In genomic region chr3:89182531-89183057, GRCm38 (mm10) we compare ENCODE assay signal across 8 mouse cellular contexts. TPM values are rescaled to one million over a fixed set of nuclear protein-coding genes. Genes with fewer than 3 reads are reported as not detected.
DNase-seq lines count a peak whose midpoint lies in the region; ATAC-seq and TF ChIP-seq lines count a peak whose summit lies in the region.

No protein-coding gene starts in this region.

- DNase-seq in heart, adult 2 months = no peak
- no peak for DNase-seq in heart, postnatal 4 days
- DNase-seq in hindbrain, embryonic 11.5 days (ENCODE audit: low spot score) = no peak
- DNase-seq in Muller cell, postnatal 12 days (ENCODE audit: inconsistent ontology term) = no peak
- no peak for DNase-seq in left cerebral cortex, adult 18-20 months (ENCODE audit: low spot score in 2 of 2)
- no peak for DNase-seq in c-Kit-positive CD71-positive TER-119-positive erythroid progenitor cells, embryonic 14.5 days (ENCODE audit: low spot score)

- no peaks in the 10 kb centered on the region for H3K79me2 ChIP-seq in heart, adult 2 months (replicated peaks; ENCODE audit: control insufficient read depth, insufficient read depth, low read length)

- H3K36me3 ChIP-seq in heart, adult 2 months (ENCODE audit: control insufficient read depth, insufficient read depth, low read length) = no peaks in the 10 kb centered on the region; the same call in 1 of the 2 replicates
- peaks cover 12% of the 10 kb centered on the region; the same call in 1 of the 2 replicates for H3K36me3 ChIP-seq in hindbrain, embryonic 11.5 days (ENCODE audit: control insufficient read depth, insufficient read depth, low read length)
- peaks cover 71% of the 10 kb centered on the region for H3K36me3 ChIP-seq in megakaryocyte, embryonic 14.5 days (replicated peaks; ENCODE audit: low read length)

- WGBS in heart, adult 2 months = 45% methylated on average over 7 of the region's 7 CpGs
- WGBS in hindbrain, embryonic 11.5 days = 52% methylated on average over 7 of the region's 7 CpGs

- peaks cover 2% of the 10 kb centered on the region for H3K4me1 ChIP-seq in heart, adult 2 months (ENCODE audit: control insufficient read depth, insufficient read depth, low read length)
- peaks cover 17% of the 10 kb centered on the region for H3K4me1 ChIP-seq in hindbrain, embryonic 11.5 days (replicated peaks; ENCODE audit: control insufficient read depth, insufficient read depth, low read length)
- peaks cover 74% of the 10 kb centered on the region for H3K4me1 ChIP-seq in megakaryocyte, embryonic 14.5 days

- H3K4me2 ChIP-seq in hindbrain, embryonic 11.5 days (replicated peaks; ENCODE audit: low read depth, low read length) = no peak overlapping the region

- no peak overlapping the region for H3K27ac ChIP-seq in heart, adult 2 months
- H3K27ac ChIP-seq in hindbrain, embryonic 11.5 days (ENCODE audit: low read depth, low read length) = no peak overlapping the region; the same call in 1 of the 2 replicates

- no peaks in the 10 kb centered on the region for H3K27me3 ChIP-seq in heart, adult 2 months (ENCODE audit: control insufficient read depth, insufficient read depth, low read length)
- H3K27me3 ChIP-seq in hindbrain, embryonic 11.5 days (ENCODE audit: control insufficient read depth, insufficient read depth, low read length) = no peaks in the 10 kb centered on the region
- H3K27me3 ChIP-seq in megakaryocyte, embryonic 14.5 days (replicated peaks) = no peaks in the 10 kb centered on the region

- intact Hi-C loops in heart, adult 2 months (cut with DNase I) = no loop called here

- no peak overlapping the region for H3K9ac ChIP-seq in heart, adult 2 months (ENCODE audit: low read depth, low read length)
- no peak overlapping the region for H3K9ac ChIP-seq in hindbrain, embryonic 11.5 days (ENCODE audit: low read depth, low read length)

- no peaks in the 10 kb centered on the region for H3K9me3 ChIP-seq in hindbrain, embryonic 11.5 days (ENCODE audit: control insufficient read depth, low read length)
- no peaks in the 10 kb centered on the region for H3K9me3 ChIP-seq in megakaryocyte, embryonic 14.5 days

- TF ChIP-seq CTCF in heart, adult 2 months (IDR thresholded peaks at IDR 0.05) = no peak

- H3K4me3 ChIP-seq in heart, adult 2 months = peak overlapping the region; percentile 77
- peak overlapping the region; percentile 52; the same call in 1 of the 2 replicates for H3K4me3 ChIP-seq in hindbrain, embryonic 11.5 days (ENCODE audit: low read depth, low read length)
- H3K4me3 ChIP-seq in megakaryocyte, embryonic 14.5 days (replicated peaks) = peak overlapping the region; percentile 93

- TF ChIP-seq EP300 in heart, adult 2 months (IDR thresholded peaks at IDR 0.05; ENCODE audit: insufficient read depth, low read depth, low read length) = no peak

- TF ChIP-seq POLR2A in heart, adult 2 months (IDR thresholded peaks at IDR 0.05; ENCODE audit: insufficient read depth, low read depth, low read length) = no peak

- ATAC-seq in CD4-positive, CD25-positive, alpha-beta regulatory T cell, adult 4 months = peak; percentile 43
- ATAC-seq in hindbrain, embryonic 11.5 days (ENCODE audit: low FRiP score) = no peak; the same call in 1 of the 2 replicates

RNA-seq across cellular contexts. Expression of gene Fam189b, which starts 0.3 kb away (rescaled TPM):
- 1 to 10 TPM; 3.9 to 5.1 TPM for total RNA-seq in heart, adult 2 months (2021)
- polyA plus RNA-seq in heart, adult 2 months (2012; rRNA removed) = 12.8 and 18.0 TPM in 2 replicates
- total RNA-seq in heart, postnatal 4 days (2021) = 1 to 10 TPM; 8.8 to 9.0 TPM
- 100 to 1,000 TPM; 209 to 296 TPM for polyA plus RNA-seq in CD4-positive, CD25-positive, alpha-beta regulatory T cell, adult 4 months (2017; shearing (Covaris generic))
- polyA plus RNA-seq in hindbrain, embryonic 11.5 days (2014; fragmentation: Nextera tagmentation; extraction: Ambion mirVana) = 18.5 and 19.8 TPM in 2 replicates
- polyA plus RNA-seq in megakaryocyte, embryonic 14.5 days (2012; ENCODE audit: insufficient read depth, low replicate concordance) = 23.3 and 39.8 TPM in 2 replicates
- 10 to 100 TPM; 48.1 to 58.5 TPM for total RNA-seq in left cerebral cortex, adult 18-20 months (2021)

RNA-seq across cellular contexts. Expression of gene Scamp3, which starts 5.3 kb away (rescaled TPM):
- 10 to 100 TPM; 44.5 to 54.7 TPM for total RNA-seq in heart, adult 2 months (2021)
- 96.7 and 108 TPM in 2 replicates for polyA plus RNA-seq in heart, adult 2 months (2012; rRNA removed)
- total RNA-seq in heart, postnatal 4 days (2021) = 10 to 100 TPM; 46.7 to 47.3 TPM
- 100 to 1,000 TPM; 177 to 239 TPM for polyA plus RNA-seq in CD4-positive, CD25-positive, alpha-beta regulatory T cell, adult 4 months (2017; shearing (Covaris generic))
- polyA plus RNA-seq in hindbrain, embryonic 11.5 days (2014; fragmentation: Nextera tagmentation; extraction: Ambion mirVana) = 85.9 and 90.4 TPM in 2 replicates
- polyA plus RNA-seq in megakaryocyte, embryonic 14.5 days (2012; ENCODE audit: insufficient read depth, low replicate concordance) = 180 and 256 TPM in 2 replicates
- total RNA-seq in left cerebral cortex, adult 18-20 months (2021) = 10 to 100 TPM; 63.2 to 63.7 TPM

RNA-seq across cellular contexts. Expression of gene Clk2, which starts 18.0 kb away (rescaled TPM):
- 10 to 100 TPM; 15.4 to 18.9 TPM for total RNA-seq in heart, adult 2 months (2021)
- polyA plus RNA-seq in heart, adult 2 months (2012; rRNA removed) = 26.5 and 40.4 TPM in 2 replicates
- total RNA-seq in heart, postnatal 4 days (2021) = 10 to 100 TPM; 30.3 to 32.1 TPM
- 10 to 100 TPM; 15.7 to 23.0 TPM for polyA plus RNA-seq in CD4-positive, CD25-positive, alpha-beta regulatory T cell, adult 4 months (2017; shearing (Covaris generic))
- 27.6 and 30.6 TPM in 2 replicates for polyA plus RNA-seq in hindbrain, embryonic 11.5 days (2014; fragmentation: Nextera tagmentation; extraction: Ambion mirVana)
- 12.9 and 13.3 TPM in 2 replicates for polyA plus RNA-seq in megakaryocyte, embryonic 14.5 days (2012; ENCODE audit: insufficient read depth, low replicate concordance)
- total RNA-seq in left cerebral cortex, adult 18-20 months (2021) = 10 to 100 TPM; 40.9 to 45.0 TPM

RNA-seq across cellular contexts. Expression of gene Gba, which starts 20.1 kb away (rescaled TPM):
- 10 to 100 TPM; 19.9 to 20.4 TPM for total RNA-seq in heart, adult 2 months (2021)
- 26.3 and 39.2 TPM in 2 replicates for polyA plus RNA-seq in heart, adult 2 months (2012; rRNA removed)
- total RNA-seq in heart, postnatal 4 days (2021) = 10 to 100 TPM; 19.7 to 21.8 TPM
- polyA plus RNA-seq in CD4-positive, CD25-positive, alpha-beta regulatory T cell, adult 4 months (2017; shearing (Covaris generic)) = 100 to 1,000 TPM in 1 of 2 experiments, 10 to 100 TPM in 1; 81.2 to 128 TPM
- polyA plus RNA-seq in hindbrain, embryonic 11.5 days (2014; fragmentation: Nextera tagmentation; extraction: Ambion mirVana) = 43.7 and 47.3 TPM in 2 replicates
- polyA plus RNA-seq in megakaryocyte, embryonic 14.5 days (2012; ENCODE audit: insufficient read depth, low replicate concordance) = 8.5 and 10.8 TPM in 2 replicates
- 10 to 100 TPM; 61.5 to 64.9 TPM for total RNA-seq in left cerebral cortex, adult 18-20 months (2021)

RNA-seq across cellular contexts. Expression of gene Hcn3, which starts 22.6 kb away (rescaled TPM):
- under 1 TPM in 1 of 2 experiments, not detected in 1; 0.25 TPM for total RNA-seq in heart, adult 2 months (2021)
- 0.26 and 0.29 TPM in 2 replicates for polyA plus RNA-seq in heart, adult 2 months (2012; rRNA removed)
- total RNA-seq in heart, postnatal 4 days (2021) = 1 to 10 TPM in 1 of 2 experiments, under 1 TPM in 1; 0.86 to 1.1 TPM
- polyA plus RNA-seq in CD4-positive, CD25-positive, alpha-beta regulatory T cell, adult 4 months (2017; shearing (Covaris generic)) = 1 to 10 TPM; 1.3 to 2.4 TPM
- polyA plus RNA-seq in hindbrain, embryonic 11.5 days (2014; fragmentation: Nextera tagmentation; extraction: Ambion mirVana) = 3.6 and 4.5 TPM in 2 replicates
- polyA plus RNA-seq in megakaryocyte, embryonic 14.5 days (2012; ENCODE audit: insufficient read depth, low replicate concordance) = 0.36 and 0.68 TPM in 2 replicates
- total RNA-seq in left cerebral cortex, adult 18-20 months (2021) = 10 to 100 TPM; 14.4 to 21.9 TPM
